ENCODE assay signal across 8 mouse cellular contexts in the genomic region with DNA sequence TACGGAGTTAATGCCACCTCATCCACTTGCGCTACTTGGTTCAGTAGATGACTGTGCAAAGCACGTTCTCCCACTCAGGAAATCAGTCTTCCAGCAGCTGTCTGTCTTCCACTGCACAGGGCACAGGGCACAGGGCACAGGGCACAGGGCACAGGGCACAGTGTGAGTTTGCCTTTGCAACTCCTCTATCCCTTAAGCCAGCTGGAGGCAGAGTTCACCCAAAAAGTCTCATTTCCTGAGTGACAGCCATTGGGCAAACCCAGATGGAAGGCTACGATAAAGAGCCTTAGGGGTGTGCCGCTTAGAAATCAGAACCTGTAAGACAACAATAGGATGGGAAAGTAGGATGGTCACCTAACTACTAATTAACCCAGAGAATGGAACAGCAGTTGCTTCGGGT.
DNase-seq lines count a peak whose midpoint lies in the region; ATAC-seq and TF ChIP-seq lines count a peak whose summit lies in the region.
"Had no signal": no experiment of that assay in that cellular context is flagged by ENCODE, and none has a peak within 500 bp of the region (broad histone marks: within the 10 kb centered on the region; RNA-seq: fewer than 3 reads in every experiment).

No protein-coding gene starts in this region.

- no peak for TF ChIP-seq EP300 in liver, postnatal 0 days (IDR thresholded peaks at IDR 0.05; ENCODE audit: low read depth)

- H3K36me3 ChIP-seq in liver, adult 2 months (ENCODE audit: control insufficient read depth, insufficient read depth, low read length): no peaks in the 10 kb centered on the region
- no peaks in the 10 kb centered on the region for H3K36me3 ChIP-seq in forebrain, embryonic 13.5 days (ENCODE audit: poor library complexity, severe bottlenecking)
- no peaks in the 10 kb centered on the region for H3K36me3 ChIP-seq in hindbrain, embryonic 13.5 days
- no peaks in the 10 kb centered on the region for H3K36me3 ChIP-seq in liver, postnatal 0 days (replicated peaks; ENCODE audit: insufficient read depth, low read length)
- H3K36me3 ChIP-seq: limb, embryonic 13.5 days had no signal

- peak; percentile 87 for DNase-seq in liver, adult 2 months (ENCODE audit: extremely low read depth, low read depth, low spot score)
- no peak for DNase-seq in liver
- DNase-seq in liver, postnatal 0 days: no peak
- no peak for DNase-seq in cerebellum, postnatal 10 days
- no peak for DNase-seq in lung, postnatal 25 days (ENCODE audit: low spot score)

- no peaks in the 10 kb centered on the region for H3K9me3 ChIP-seq in forebrain, embryonic 13.5 days (replicated peaks)
- no peaks in the 10 kb centered on the region for H3K9me3 ChIP-seq in hindbrain, embryonic 13.5 days
- H3K9me3 ChIP-seq in liver, postnatal 0 days (ENCODE audit: low read length): no peaks in the 10 kb centered on the region
- H3K9me3 ChIP-seq: limb, embryonic 13.5 days had no signal

- peaks cover 3% of the 10 kb centered on the region; the same call in 1 of the 2 replicates for H3K4me1 ChIP-seq in liver, adult 2 months (ENCODE audit: control insufficient read depth, insufficient read depth, low read length)
- no peaks in the 10 kb centered on the region for H3K4me1 ChIP-seq in forebrain, embryonic 13.5 days
- peaks cover 7% of the 10 kb centered on the region; the same call in 1 of the 2 replicates for H3K4me1 ChIP-seq in hindbrain, embryonic 13.5 days (replicated peaks)
- 0 out of 2 replicates have a peak, but pooled peaks cover 4% of the 10 kb centered on the region for H3K4me1 ChIP-seq in liver, postnatal 0 days (ENCODE audit: insufficient read depth)

- 19% methylated on average over 6 of the region's 6 CpGs for WGBS in liver, adult 2 months
- WGBS in forebrain, embryonic 13.5 days: 60% methylated on average over 6 of the region's 6 CpGs
- 54% methylated on average over 6 of the region's 6 CpGs for WGBS in hindbrain, embryonic 13.5 days
- WGBS in liver, postnatal 0 days (ENCODE audit: insufficient replicate concordance): 33% methylated on average over 6 of the region's 6 CpGs

- H3K4me2 ChIP-seq in forebrain, embryonic 13.5 days: no peak overlapping the region
- no peak overlapping the region for H3K4me2 ChIP-seq in hindbrain, embryonic 13.5 days
- no peak overlapping the region for H3K4me2 ChIP-seq in liver, postnatal 0 days (ENCODE audit: low read depth, low read length)
- H3K4me2 ChIP-seq: limb, embryonic 13.5 days had no signal

- no peak for TF ChIP-seq POLR2A in liver, adult 2 months (IDR thresholded peaks at IDR 0.05; ENCODE audit: extremely low read depth, insufficient read depth, low read length)

- H3K27ac ChIP-seq in liver, adult 2 months (replicated peaks; ENCODE audit: insufficient read depth, low read depth, low read length): 0 out of 2 replicates have a peak overlapping the region, but pooled peaks have one; percentile 4
- no peak overlapping the region for H3K27ac ChIP-seq in forebrain, embryonic 13.5 days
- H3K27ac ChIP-seq in hindbrain, embryonic 13.5 days: no peak overlapping the region
- no peak overlapping the region for H3K27ac ChIP-seq in liver, postnatal 0 days (ENCODE audit: low read depth)
- H3K27ac ChIP-seq: limb, embryonic 13.5 days had no signal

- H3K27me3 ChIP-seq in liver, adult 2 months (ENCODE audit: control insufficient read depth, insufficient read depth, low read length): no peaks in the 10 kb centered on the region
- no peaks in the 10 kb centered on the region for H3K27me3 ChIP-seq in forebrain, embryonic 13.5 days
- no peaks in the 10 kb centered on the region for H3K27me3 ChIP-seq in hindbrain, embryonic 13.5 days
- no peaks in the 10 kb centered on the region for H3K27me3 ChIP-seq in liver, postnatal 0 days (ENCODE audit: insufficient read depth, low read length)
- H3K27me3 ChIP-seq: limb, embryonic 13.5 days had no signal

- H3K4me3 ChIP-seq in liver, adult 2 months (ENCODE audit: insufficient read depth, low read depth, low read length): no peak overlapping the region
- H3K4me3 ChIP-seq in forebrain, embryonic 13.5 days: no peak overlapping the region
- H3K4me3 ChIP-seq in hindbrain, embryonic 13.5 days: no peak overlapping the region
- H3K4me3 ChIP-seq in liver, postnatal 0 days (ENCODE audit: low read depth, low read length): no peak overlapping the region
- H3K4me3 ChIP-seq: limb, embryonic 13.5 days had no signal

- no peaks in the 10 kb centered on the region for H3K79me2 ChIP-seq in liver, adult 2 months (ENCODE audit: control insufficient read depth, insufficient read depth, low read length)

- H3K9ac ChIP-seq in liver, adult 2 months (ENCODE audit: low read depth, low read length): no peak overlapping the region
- H3K9ac ChIP-seq in forebrain, embryonic 13.5 days: no peak overlapping the region
- no peak overlapping the region for H3K9ac ChIP-seq in hindbrain, embryonic 13.5 days
- no peak overlapping the region for H3K9ac ChIP-seq in liver, postnatal 0 days (replicated peaks)
- H3K9ac ChIP-seq: limb, embryonic 13.5 days had no signal

- no peak for TF ChIP-seq CTCF in liver, adult 2 months (IDR thresholded peaks at IDR 0.05; ENCODE audit: low read depth, low read length)
- TF ChIP-seq CTCF in liver, postnatal 0 days (IDR thresholded peaks at IDR 0.05; ENCODE audit: low read depth): no peak

- ATAC-seq in forebrain, embryonic 13.5 days: peak; percentile 34
- ATAC-seq in hindbrain, embryonic 13.5 days (ENCODE audit: low FRiP score): peak; percentile 34; the same call in 1 of the 2 replicates
- ATAC-seq in liver, postnatal 0 days: peak; percentile 52
